Mouse (Mus musculus): ENCODE results near the gene Mknk1.

DNA sequence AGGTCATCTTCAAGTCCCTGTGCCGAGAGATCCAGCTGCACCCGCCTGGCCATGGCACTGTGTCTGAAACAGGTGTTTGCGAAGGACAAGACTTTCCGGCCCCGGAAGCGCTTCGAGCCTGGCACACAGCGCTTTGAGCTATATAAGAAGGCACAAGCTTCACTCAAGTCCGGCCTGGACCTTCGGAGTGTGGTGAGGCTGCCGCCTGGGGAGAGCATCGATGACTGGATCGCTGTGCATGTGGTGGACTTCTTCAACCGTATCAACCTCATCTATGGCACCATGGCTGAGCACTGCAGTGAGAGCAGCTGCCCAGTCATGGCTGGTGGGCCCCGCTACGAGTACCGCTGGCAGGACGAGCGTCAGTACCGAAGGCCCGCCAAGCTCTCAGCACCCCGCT, 7.8 kb upstream of the Mknk1 start:
- TF ChIP-seq CTCF (IDR thresholded peaks at IDR 0.05; ENCODE audit: low read depth, low read length) (no peak), POLR2A (IDR thresholded peaks at IDR 0.05; ENCODE audit: borderline replicate concordance, low read depth, low read length) (no peak)
